Mouse (Mus musculus) kidney, postnatal 14 days (tissue): ENCODE results near the gene Sun3.

ENCODE experiments used
- DNase-seq: peaks from one replicate; pipeline ENCODE4 v3.0.0; 2022; ENCODE audit warnings: mixed read lengths

The Sun3 gene

DNA sequence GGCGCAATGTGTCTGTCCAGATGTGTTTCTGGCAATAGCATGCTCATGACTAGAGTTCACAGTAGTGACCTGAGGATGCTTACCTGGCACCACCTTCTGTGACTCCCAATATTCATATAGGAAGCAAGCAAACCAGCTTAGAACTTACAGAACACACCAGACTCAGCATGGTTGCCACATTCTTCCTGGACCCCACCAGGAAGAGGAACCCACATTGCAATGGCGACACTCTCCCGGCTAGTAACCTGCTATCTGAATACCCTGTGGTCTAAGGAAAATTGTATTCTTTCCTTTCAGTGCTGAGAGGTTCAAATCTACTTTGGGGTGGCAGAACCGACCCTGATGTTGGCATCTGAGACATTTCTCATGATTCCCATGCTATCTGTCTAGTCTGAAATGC is 70.6 kb downstream of the Sun3 start:
- no peak for DNase-seq

DNA sequence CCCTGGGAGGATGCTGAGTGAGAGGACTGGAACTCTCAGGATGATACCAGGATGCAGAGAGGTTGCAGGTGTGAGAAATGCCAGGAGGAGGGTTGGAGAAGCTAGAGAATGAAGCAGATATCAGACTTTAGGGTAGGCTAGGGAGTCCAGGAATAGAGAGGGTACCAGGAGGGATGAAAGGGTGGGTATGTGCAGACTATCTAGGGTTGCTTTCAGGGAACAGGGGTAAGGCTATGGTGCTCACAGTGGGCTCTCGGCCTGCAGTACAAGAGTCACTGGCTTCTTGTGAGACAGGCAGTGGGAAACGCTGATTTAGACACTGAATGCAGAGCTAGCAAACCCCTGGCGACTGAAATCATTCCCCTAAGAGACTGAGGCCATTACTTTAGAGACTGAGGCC is 75.6 kb downstream of the Sun3 start, which contains the start of gene Pkd1l1:
TSS of gene Pkd1l1 (minus strand) at position 101 of the 400 bp plus-strand sequence.
- no peak for DNase-seq

DNA sequence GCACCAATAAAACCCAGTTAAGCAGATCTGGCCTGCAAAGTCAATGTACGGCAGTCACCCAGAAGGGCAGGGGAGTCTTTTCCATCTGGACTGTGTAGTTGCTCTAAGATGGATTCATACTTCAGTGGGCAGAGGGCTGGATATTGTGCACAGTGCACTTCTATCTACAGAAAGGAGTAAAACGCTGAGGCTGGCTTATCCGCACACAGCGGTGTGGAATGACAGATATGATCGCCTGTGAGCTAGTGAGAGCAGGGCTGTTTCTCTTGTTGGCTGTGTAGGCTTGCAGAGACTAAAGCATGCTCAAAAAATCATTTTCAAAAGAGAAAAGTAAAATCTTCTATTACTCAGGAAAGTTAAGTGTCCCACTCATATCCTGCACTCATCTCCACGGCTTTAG is 76.7 kb downstream of the Sun3 start:
- no peak for DNase-seq

DNA sequence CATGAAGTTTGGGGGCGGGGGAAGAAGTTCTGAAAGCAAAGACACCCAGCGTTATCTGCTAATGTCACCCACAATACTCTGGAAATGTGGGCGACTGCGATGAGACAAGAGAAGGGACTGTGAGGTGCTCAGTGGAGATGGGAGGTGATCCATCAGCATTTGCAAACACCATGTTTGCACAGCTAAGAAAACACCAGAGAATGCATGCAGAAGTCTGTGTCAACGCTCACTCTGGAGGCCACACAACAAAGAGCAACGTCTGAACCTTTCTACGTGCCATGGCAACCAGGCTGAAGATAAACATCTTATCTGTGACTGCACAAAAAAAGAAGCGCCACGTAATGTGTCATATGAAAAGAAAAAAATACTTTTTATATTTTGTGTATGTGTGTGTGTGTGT is 78.3 kb downstream of the Sun3 start:
- no peak for DNase-seq

DNA sequence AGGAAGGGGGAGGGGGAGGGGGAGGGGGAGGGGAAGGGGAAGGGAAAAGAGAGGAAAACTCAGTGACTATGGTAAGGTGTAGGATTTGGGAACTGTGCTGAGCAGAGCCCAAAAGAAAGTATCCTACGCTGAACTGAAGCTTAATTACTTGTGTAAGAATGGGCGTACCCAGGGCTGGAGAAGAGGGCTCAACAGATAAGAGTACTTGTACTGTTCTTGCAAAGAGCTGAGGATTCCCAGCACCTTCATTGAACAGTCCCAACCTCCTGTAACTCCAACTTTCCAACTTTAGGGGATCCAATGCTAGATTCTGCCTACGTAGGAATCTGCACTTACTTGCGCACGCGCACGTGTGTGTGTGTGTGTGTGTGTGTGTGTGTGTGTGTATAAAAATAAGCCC is 80.7 kb downstream of the Sun3 start:
- DNase-seq, result no peak
